In the genomic region with DNA sequence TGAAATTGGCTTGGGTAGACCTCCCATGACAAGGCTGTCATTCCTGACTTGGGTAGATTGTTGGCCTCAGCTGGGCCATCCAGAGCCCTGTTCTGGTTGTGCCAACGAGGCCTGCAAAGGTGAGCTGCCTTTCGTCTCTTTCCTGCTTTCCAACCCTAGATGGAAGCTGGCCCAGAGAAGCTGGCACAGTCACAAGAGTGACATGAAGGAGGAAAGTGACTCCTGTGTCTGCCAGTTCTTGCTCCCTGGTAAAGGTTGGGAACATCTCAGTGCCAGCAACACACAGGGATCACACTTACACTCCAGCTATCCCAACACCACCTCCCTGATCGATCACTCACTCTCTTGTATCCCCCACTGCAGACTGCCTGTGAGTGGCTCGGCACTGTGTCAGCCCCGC, we compare ENCODE assay signal across 13 mouse cellular contexts.
"Had no signal": no experiment of that assay in that cellular context is flagged by ENCODE, and none has a peak within 500 bp of the region (broad histone marks: within the 10 kb centered on the region; RNA-seq: fewer than 3 reads in every experiment).

No protein-coding gene starts in this region.

- ATAC-seq: liver, embryonic 12.5 days had no signal

- H3K4me3 ChIP-seq: liver, embryonic 12.5 days; megakaryocyte, embryonic 14.5 days; midbrain, embryonic 13.5 days had no signal

- H3K9ac ChIP-seq: liver, embryonic 12.5 days; lung, embryonic 14.5 days had no signal

- DNase-seq: kidney, adult 8-10 months; kidney, postnatal 36 days; layer of hippocampus, postnatal 36 days; left cerebral cortex, postnatal 4 days; lung, embryonic 14.5 days; lung, postnatal 10 days; right cerebral cortex, postnatal 25 days; thymus, postnatal 36 days had no signal

- H3K27ac ChIP-seq: kidney, postnatal 0 days; liver, embryonic 12.5 days; macrophage; midbrain, embryonic 13.5 days had no signal

- H3K4me2 ChIP-seq: liver, embryonic 12.5 days; lung, embryonic 14.5 days; midbrain, embryonic 13.5 days had no signal

- H3K9me3 ChIP-seq: liver, embryonic 12.5 days; midbrain, embryonic 13.5 days had no signal

- H3K36me3 ChIP-seq: liver, embryonic 12.5 days; midbrain, embryonic 13.5 days had no signal
